Mouse (Mus musculus): ENCODE results near the gene Sh2b1.

- TF ChIP-seq POLR2A (IDR thresholded peaks at IDR 0.05; ENCODE audit: borderline replicate concordance, control insufficient read depth, low read depth, low read length) (no peak), CTCF (IDR thresholded peaks at IDR 0.05; ENCODE audit: control insufficient read depth, insufficient read depth, low read length) (no peak)
These were observed 17.0 kb downstream of the Sh2b1 start for GRCm38 (mm10) chr7:126458225-126458624.

Measured in bone marrow, adult 2 months (tissue).